Mouse (Mus musculus) embryo, embryonic 9.5 days (tissue): Measurements from ENCODE around the gene Traf4.

Experiments used
- DNase-seq: peaks from one replicate; pipeline ENCODE4 v3.0.0-alpha.2; 2017; ENCODE audit errors: extremely low spot score

Gene Traf4

DNA sequence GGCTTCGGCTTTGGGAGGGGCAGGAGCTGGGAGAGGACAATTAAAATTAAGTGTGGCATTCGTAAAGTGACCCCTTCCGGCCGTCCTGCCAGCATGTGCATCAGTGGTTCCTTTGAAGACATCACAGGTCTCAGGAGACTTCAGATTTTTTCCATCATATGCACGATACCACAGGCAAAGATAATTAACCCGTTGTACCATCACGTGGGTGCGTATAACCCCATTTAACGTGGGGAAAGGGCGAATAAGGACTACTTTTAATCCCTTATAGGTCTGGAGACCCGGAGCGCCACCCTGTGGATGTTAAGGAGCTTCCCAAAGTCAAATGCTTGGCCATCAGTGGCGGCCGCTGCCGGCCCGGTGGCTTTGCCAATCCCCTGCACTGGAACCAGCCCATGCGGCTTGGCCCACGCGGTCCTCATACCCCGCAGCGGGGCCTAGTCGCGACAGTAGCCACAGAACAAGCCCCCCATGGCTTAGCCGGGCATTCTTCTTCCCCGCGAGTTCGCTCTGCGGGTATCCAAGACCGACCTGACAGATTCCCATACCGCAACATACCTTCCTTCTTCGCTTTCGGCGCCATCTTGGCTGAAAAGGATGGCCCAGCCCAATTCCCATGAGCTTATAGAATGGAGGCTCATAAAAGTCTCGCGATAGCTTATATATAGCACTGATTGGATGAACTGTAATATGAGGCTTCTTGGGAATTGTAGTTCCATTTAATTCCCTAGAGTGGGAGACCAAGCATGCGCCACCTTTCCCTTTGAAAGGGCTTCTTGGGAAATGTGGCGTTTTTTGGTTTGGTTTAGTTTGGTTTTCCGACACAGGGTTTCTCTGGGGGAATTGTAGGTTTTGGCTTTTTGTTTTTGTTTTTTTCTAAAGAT is 17.8 kb upstream of the Traf4 start, which contains the start of gene Rpl23a:
Gene Rpl23a (minus strand): TSS at position 624 of the 884 bp plus-strand sequence.
- DNase-seq, result peak; percentile 91

DNA sequence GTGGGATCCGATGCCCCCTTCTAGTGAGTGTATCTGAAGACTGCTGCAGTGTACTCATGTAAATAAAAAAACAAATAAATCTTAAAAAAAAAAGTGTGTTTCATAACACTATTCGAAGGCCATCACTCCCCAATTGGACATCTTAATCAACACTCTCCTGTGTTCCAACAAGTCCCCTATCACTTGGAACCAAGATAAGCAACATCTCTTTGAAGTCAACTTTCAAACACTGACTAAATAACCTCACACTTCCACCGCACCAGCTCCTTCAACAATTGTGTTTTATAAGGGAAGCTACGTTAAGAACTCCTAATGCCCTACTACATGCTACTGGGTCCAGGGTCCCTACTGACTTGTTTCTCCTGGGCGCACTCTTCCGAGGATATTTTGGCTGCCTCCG is 17.1 kb upstream of the Traf4 start:
- no peak for DNase-seq

DNA sequence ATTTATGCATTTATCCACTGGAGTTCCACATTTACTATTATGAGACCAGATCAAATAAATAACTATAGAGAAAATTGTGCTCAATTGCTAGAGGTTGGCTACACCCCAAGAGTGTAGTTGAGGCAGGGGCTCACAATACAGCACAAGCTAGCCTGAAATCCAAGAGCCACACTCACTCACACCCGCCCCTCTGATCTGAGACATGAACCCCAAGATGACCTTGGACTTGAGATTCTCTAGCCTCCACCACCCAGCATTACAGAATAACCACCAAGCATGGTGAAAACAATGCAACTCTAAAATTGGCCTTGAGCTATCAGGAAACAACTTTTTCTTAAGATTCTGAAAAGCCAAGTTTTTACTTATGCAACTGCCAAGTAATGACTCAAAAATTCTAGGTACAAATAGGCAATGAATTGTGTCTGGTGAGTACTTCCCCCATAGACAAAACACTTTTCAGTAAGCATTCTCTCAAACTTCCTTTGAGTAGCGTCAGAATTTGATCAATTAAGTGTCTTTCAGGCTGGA is 16.5 kb upstream of the Traf4 start:
- no peak for DNase-seq

DNA sequence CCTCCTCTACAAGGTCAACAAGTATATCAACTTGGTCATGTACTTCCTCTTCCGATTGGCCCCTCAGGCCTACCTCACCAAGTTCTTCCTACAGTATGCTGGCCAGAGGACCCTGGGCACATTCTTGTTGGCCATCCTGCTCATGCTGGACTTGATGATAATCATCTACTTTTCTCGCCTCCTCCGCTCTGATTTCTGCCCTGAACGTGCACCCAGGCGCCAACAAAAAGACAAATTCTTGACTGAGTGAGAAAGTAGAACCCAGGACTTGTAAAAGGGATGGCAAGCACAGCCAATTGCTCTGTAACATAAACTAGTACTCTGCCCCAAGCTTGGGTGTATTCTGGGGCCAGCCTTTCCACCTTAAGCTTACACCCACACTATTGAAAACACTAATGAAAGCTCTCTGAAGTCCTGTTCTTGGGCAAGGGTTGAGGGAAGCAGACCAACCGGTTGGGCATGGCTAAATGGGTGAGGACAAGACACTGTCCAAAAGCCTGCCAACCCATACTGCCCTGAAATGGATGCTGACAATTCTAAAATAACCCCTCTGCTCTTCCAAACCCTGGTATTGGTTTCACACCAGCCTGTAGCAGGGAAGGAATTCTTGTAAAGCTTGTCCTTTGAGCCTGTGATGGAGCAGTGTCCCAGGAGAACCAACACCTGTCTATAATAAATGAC is 14.8 kb upstream of the Traf4 start:
- DNase-seq, result no peak

DNA sequence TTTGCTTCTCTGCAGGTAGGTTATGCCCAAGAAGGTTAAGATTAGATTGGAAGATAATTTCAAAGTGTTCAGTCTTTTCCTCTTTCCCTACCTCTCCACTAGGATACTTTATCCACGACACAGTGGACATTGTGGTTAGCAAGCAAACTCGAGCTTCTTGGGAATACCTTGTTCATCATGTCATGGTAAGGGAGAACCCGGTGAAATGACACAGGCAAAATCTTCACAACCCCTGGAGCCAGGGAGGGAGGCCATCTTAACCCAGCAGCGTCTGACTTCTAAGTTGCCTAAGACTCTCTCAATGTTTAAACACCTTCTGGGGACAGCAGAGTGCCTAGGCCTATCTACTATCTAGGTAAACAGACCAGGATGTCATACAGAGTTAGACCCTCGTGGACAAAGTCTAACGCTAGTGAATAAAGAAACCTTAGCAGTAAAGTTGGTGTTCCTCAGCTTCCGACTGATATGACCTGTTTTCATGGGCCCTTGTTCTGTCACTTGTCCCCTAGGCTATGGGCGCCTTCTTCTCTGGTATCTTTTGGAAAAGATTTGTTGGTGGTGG is 14.1 kb upstream of the Traf4 start:
- peak; percentile 61 for DNase-seq

DNA sequence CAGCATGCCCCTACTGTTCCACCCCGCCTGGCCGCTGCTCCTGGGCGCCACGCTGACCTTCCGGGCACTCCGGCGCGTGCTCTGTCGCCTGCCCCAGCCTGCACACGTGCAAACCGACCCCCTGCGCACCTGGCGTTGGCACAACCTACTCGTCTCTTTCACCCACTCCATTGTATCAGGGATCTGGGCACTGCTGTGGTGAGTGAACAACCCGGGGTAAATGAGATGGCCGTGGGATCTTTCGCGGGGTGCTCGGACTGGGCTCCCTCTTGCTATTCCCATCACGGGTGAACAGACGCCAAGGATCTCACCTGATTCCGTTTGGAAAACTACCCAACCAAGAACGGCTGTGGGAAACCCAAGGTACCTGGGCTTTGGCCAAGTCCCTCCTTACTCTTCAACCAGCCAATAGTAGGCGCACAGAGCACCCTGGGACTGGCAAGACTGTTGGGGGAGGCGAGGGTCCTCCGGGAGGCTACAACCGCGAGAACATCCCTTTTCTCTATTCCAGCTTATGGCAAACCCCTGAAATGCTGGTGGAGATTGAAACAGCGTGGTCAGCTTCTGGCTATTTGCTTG is 13.6 kb upstream of the Traf4 start:
- peak; percentile 72 for DNase-seq

DNA sequence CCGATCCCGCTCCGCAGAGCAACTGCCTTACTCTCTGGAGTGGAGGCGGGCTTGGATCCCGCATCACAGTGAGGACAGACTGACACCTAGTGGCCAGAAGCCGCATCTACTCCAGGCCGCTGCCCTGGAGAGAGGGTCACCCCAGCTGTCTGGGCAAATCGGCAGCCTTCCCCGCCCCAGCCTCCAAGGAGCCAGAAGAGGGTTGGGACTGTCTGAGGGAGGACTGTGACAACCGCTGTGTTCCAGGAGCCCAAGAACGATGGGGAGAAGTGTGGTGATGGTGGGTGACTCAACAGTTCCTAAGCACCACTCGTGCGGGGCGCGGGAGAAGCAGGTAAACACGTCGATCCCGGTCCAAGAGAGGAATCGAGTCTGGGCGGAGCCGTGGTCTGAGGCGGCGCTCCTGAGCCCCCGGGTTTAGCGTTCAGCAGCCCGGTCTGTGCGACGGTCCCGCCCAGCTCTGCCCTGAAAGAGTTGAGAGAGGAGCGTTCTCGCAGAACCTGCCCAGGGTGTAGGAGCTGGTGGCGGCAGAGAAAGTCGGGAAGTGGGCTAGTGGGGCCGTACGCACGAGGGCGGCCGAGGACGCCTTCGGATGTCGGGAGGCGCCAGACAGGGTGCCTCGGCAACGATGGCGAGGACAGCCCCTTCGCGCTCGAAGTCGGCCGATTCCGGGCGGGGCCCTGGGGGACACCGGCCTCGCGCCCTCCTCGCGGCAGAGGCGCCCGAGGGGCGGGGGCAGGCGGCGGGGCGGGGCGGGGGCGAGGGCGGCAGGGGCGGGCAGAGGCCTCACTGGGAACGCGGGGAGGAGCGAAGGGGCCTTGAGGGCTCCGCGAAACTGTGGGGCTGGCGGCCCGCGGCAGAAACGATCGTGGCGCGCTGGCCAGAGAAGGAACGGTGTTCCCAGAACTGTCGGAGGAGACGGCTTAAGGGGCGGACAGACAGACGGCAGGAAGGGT is 12.8 kb upstream of the Traf4 start:
- peak; percentile 97 for DNase-seq

DNA sequence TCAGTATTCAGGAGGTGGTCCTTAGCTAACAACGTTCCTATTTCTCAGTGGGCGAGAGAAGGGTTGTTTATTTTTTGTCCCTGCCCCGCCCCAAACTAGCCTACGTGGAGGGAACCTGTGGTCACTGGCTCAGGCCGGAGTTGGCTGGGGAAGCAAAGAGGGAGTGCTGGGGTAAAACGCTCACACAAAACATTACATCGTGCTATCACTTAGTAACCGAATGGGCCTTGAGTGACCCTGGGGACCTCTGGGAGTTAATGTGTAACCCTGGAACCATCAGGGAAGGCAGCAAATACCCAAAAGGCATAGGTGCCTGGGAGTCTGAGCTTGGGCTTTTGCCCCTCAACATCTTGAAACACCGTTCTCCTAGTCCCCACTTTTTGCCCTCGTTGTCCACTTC is 12.0 kb upstream of the Traf4 start:
- no peak for DNase-seq

DNA sequence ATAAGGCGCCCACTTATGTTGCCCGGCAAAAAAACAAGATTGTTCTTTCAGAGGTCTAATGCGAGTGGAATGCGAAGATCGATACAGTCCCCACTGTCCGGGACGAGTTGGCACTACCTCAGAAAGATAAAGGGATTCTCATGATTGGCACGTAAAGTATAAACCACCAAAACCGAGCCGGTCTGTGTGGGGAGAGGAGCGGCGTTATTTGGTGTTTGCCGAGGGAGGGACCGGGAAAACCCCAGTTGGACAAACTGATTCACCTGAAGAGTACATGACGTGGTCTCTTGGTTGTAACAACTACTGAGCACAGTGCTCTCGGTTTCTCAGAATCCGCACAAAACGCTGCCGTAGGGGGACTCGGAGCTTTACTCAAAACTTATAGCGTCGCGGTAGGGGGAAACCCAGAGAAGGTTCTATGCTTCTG is 11.5 kb upstream of the Traf4 start:
- no peak for DNase-seq

DNA sequence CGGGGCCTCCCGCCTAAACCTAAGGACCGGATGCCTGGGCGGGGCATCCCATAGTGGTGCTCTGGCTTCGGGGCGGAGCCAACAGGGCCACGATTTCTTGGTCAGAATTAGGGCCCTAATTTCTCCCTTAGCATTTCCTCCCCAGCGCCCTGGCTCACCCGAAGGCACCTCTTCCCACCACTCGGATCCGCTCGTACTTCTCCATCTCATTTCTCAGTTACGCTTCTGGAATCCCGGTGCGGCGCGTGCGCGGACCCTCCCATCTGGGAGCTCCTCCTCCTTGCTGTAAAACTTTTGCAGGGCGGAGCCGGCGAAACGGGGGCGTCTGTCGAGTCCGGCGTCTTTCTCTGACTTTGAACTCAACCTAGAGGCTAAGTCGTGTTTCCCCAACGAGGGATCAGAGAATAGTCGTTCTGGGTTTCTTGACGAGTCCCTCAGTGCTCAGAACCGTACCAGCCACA is 11.0 kb upstream of the Traf4 start, which contains the start of the genes Nek8 and Tlcd1:
Gene Nek8 (minus strand): TSS at position 274 of the 461 bp plus-strand sequence.
Gene Tlcd1 (plus strand): TSS at position 310 of the 461 bp plus-strand sequence.
- peak; percentile 93 for DNase-seq

DNA sequence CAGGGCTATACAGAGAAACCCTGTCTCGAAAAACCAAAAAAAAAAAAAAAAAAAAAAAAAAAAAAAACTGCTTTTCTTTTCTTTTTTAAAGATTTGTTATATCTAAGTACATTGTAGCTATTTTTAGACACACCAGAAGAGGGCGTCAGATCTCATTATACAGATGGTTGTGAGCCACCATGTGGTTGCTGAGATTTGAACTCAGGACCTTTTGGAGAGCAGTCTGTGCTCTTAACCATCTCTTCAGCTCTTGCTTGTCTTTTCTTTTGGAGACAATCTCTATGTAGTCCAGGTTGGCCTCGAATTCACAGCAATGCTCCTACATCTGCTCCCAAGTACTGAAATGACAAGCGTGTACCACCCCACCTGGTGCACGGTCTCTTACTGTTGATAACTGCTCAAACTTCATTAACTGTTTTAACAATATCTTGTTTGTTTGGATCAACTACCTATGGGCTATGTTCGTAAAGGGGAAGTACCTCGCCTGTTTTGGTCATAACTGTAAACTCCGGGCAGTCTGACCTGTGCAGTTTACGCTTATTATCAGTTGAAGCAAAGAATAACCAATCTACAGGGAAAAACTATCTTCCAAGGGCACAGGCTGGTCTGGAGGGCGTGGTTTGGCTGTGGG is 10.5 kb upstream of the Traf4 start:
- no peak for DNase-seq

DNA sequence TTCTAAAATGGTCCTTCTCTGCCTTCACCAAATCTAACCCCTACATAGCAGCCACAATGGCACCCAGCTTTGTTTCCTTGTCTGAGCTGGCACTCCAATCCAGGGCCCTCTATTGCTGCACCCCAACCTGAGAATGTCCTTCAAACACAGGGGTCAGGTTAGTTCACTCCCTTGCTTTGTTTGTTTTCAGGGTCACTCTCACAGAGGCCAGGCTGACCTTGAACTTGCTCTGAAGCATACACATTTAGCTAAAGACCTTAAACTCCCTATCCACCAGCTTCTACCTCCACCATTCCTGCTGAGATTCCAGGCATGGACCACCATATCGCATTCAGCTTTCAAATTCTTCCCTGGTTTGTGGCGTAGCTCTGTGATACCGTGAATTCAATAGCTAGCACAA is 9.1 kb upstream of the Traf4 start:
- DNase-seq, result no peak

DNA sequence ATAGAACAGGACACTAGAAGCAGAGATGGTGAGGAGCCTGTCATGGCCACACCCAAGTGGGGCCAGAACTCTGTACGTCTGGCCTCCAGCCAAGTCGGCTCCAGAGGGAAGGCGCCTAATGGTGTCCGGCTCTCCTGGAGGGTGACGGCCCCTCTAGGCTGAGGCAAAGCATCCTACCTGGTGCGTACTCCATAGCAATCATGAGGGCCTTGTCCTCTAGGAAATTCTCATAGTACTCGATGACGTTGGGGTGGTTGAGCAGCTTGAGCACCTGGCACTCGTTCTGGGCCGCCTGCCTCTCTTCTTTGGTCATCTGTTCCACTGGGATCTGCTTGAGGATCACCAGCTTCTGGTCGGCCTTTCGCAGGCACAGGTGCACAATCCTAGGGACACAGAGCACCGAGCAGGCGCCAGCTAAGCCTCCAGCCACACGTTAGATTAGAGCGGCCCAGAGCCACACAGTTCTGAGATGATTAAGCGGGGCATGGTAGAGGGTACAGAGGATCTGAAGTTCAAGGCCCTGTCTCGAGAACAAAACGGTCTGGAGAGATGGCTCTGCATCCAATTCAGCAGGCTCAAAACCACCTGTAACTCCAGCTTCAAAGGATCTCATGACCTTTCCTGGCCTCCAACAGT is 7.5 kb upstream of the Traf4 start:
- DNase-seq, result no peak

DNA sequence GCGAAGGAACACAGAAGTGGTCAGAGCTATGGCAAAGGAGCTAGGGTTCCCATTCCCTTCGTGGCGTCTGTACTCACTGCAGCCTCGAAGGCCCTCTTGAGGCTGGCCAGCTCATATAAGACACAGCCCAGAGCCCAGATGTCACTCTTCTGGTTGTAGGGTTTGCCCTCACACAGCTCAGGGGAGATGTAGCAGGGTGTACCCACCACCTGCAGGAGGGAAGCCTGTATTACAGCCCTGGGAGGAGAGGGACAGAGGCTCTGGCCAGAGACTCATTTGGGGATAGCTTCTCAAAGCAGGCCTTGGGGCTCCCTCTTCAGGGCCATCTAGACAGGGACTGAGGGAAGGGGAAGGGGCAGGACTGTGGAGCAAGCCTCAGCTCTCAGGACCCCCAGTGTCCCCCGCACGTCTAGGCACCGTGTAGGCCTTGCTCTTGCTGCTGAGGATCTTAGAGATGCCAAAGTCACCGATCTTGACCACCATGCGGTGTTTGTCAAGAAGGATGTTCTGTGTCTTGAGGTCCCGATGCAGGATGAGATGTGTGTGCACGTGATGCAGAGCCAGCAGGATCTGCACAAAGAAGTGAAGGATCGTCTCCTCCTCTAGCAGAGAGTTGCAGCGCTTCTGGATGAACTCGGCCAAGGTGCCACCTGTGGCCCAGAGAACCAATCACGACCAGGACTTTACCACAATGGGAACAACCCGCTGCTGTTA is 6.8 kb upstream of the Traf4 start:
- DNase-seq, result no peak

DNA sequence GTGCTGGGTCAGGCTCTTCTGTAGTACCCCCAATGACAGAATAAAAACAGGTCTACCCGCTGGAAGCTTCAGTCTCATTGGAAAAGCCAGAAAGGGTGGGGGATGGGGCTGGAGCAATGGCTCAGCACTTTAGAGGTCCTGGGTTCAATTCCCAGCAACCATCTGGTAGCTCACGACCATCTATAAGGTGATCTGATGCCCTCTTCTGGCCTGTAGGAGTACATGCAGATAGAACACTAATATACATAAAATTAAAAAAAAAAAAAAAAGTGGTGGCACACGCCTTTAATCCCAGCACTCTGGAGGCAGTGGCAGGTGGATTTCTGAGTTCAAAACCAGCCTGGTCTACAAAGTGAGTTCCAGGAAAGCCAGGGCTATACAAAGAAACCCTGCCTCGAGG is 5.9 kb upstream of the Traf4 start:
- no peak for DNase-seq

DNA sequence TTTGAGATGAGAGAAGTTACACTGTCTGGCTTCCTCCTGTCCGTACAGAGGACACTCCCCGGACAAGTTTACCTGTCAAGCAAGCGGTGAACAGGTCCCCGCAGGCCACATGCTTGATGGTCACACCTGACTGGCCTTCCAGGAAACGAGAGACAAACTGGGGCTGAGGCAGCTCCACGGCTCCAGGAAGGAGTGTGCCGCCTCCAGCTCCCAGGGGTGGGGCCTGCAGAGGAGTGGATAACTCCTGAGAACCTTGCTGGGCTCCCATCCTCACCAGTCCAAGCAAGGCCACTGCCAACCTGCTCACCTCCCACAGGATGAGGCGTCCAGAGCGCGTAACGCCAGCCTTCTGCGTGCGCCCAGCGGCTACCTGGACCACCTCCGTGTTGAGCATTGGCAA is 4.9 kb upstream of the Traf4 start:
- DNase-seq, result no peak

DNA sequence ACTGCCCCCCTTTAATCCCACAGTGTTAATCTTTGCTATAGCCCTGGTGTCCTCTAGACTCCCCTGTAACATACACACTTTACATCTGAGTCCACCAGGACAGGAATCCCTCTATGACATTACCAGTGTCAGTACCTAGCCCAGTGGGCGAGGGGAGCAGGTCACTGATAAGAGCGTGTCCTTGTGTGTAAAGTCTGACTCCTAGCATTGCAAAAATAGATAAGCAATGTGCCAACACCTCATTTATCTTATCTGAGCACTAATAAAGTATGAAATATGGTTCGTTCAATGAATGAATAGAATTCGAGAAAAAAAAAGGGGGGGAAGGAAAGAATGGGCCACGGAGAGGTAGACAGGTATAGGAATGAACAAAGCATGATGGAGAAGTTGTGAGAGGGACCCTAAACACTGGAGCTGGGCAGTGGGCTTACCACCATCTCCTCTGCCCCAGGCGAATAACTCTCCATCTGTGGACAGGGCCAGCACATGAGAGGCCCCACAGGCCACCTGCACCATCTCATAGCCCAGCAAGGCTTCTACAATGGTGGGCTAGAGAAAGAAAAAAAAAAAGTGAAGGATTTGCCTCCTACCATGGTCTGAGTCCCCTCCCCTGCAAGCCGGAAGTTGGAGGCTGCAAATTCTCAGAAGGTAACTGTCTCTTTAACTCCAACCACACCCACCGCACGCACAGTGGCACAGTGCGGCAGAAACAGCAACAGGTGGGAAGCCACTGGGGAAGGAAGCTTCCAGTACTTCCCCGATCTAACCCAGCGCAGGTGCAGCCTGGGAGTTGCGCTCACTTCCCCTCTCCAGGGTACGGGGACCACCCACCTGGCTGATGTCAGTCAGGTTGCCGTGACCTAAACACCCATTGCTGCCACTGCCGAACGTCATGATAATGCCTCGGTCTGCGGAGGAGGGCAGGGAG is 3.4 kb upstream of the Traf4 start:
- no peak for DNase-seq
